ENCODE assay signal across 8 mouse cellular contexts in the genomic region with DNA sequence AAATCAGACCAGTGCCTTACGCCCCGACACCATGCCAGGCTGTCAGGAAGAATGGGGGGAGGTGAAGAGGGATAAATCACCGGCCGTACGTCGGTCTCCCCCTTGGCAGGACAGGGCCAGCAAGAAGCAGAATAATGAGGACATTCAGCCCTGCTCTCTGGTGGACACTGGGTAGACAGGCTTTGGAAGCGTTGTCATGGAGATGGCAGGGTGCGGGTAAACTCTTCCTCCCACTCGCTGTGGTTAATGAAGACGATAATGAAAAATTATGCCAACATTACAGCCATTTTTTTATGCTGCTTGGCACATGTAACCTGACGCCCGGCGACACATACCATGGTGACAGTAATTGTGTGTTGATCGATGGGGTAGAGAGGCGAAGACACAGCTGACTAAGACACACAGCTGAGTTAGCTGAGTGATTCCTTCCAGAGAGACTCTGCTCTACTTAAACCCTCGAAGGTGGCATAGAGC.
DNase-seq lines count a peak whose midpoint lies in the region; ATAC-seq lines count a peak whose summit lies in the region.

No protein-coding gene starts in this region.

- H3K4me3 ChIP-seq in hindbrain, embryonic 12.5 days, result no peak overlapping the region
- H3K4me3 ChIP-seq in limb, embryonic 12.5 days (replicated peaks), result no peak overlapping the region
- H3K4me3 ChIP-seq in neural tube, embryonic 13.5 days, result no peak overlapping the region

- no peaks in the 10 kb centered on the region for H3K9me3 ChIP-seq in hindbrain, embryonic 12.5 days (replicated peaks)
- no peaks in the 10 kb centered on the region for H3K9me3 ChIP-seq in limb, embryonic 12.5 days
- H3K9me3 ChIP-seq in neural tube, embryonic 13.5 days, result no peaks in the 10 kb centered on the region

- H3K4me2 ChIP-seq in hindbrain, embryonic 12.5 days (replicated peaks), result peak overlapping the region; percentile 43
- H3K4me2 ChIP-seq in limb, embryonic 12.5 days, result peak overlapping the region; percentile 15; the same call in 1 of the 2 replicates
- H3K4me2 ChIP-seq in neural tube, embryonic 13.5 days, result peak overlapping the region; percentile 46

- H3K27me3 ChIP-seq in hindbrain, embryonic 12.5 days, result peaks cover 75% of the 10 kb centered on the region
- 0 out of 2 replicates have a peak, but pooled peaks cover 3% of the 10 kb centered on the region for H3K27me3 ChIP-seq in limb, embryonic 12.5 days
- peaks cover 86% of the 10 kb centered on the region for H3K27me3 ChIP-seq in neural tube, embryonic 13.5 days

- peak; percentile 5 for DNase-seq in heart, postnatal 4 days
- no peak for DNase-seq in heart, adult 18-20 months
- DNase-seq in embryo, embryonic 10 days (ENCODE audit: low spot score), result peak; percentile 83
- no peak for DNase-seq in spleen, postnatal 14 days (ENCODE audit: low spot score in 2 of 2)

- H3K4me1 ChIP-seq in hindbrain, embryonic 12.5 days, result peaks cover 21% of the 10 kb centered on the region
- peaks cover 6% of the 10 kb centered on the region; the same call in 1 of the 2 replicates for H3K4me1 ChIP-seq in limb, embryonic 12.5 days (replicated peaks)
- peaks cover 23% of the 10 kb centered on the region for H3K4me1 ChIP-seq in neural tube, embryonic 13.5 days (replicated peaks)

- H3K36me3 ChIP-seq in hindbrain, embryonic 12.5 days, result no peaks in the 10 kb centered on the region
- no peaks in the 10 kb centered on the region for H3K36me3 ChIP-seq in limb, embryonic 12.5 days
- H3K36me3 ChIP-seq in neural tube, embryonic 13.5 days, result no peaks in the 10 kb centered on the region

- ATAC-seq in hindbrain, embryonic 12.5 days (ENCODE audit: low FRiP score), result peak; percentile 96
- ATAC-seq in limb, embryonic 12.5 days (ENCODE audit: insufficient number of reproducible peaks, insufficient read depth, low FRiP score, low TSS enrichment, low read depth), result no peak; the same call in 1 of the 2 replicates
- peak; percentile 96 for ATAC-seq in neural tube, embryonic 13.5 days (ENCODE audit: low read depth)
- no peak for ATAC-seq in erythroid progenitor cell, adult 5-6 weeks (replicated peaks; ENCODE audit: low FRiP score, poor library complexity, severe bottlenecking)

- H3K27ac ChIP-seq in hindbrain, embryonic 12.5 days, result peak overlapping the region; percentile 76
- H3K27ac ChIP-seq in limb, embryonic 12.5 days, result no peak overlapping the region
- peak overlapping the region; percentile 80 for H3K27ac ChIP-seq in neural tube, embryonic 13.5 days (replicated peaks)

- 11% methylated on average over 16 of the region's 16 CpGs for WGBS in hindbrain, embryonic 12.5 days
- WGBS in limb, embryonic 12.5 days, result 27% methylated on average over 16 of the region's 16 CpGs
- 9% methylated on average over 16 of the region's 16 CpGs for WGBS in neural tube, embryonic 13.5 days

- no peak overlapping the region for H3K9ac ChIP-seq in hindbrain, embryonic 12.5 days
- H3K9ac ChIP-seq in limb, embryonic 12.5 days (replicated peaks), result no peak overlapping the region
- H3K9ac ChIP-seq in neural tube, embryonic 13.5 days, result peak overlapping the region; percentile 22; the same call in 1 of the 2 replicates

Comparison
In these comparisons a context has a peak if more than half of its experiments do, and no peak if none do; other contexts are left out.
1. DNase-seq: peak in heart, postnatal 4 days (single experiment) and embryo, embryonic 10 days (single experiment); none in heart, adult 18-20 months (0 of 2) and spleen, postnatal 14 days (0 of 2).
2. ATAC-seq: peak in hindbrain, embryonic 12.5 days (single experiment) and neural tube, embryonic 13.5 days (single experiment); none in limb, embryonic 12.5 days (single experiment) and erythroid progenitor cell, adult 5-6 weeks (single experiment).
3. Peak in every context shown above with its lines, with median percentiles within 50 percentile points of each other: H3K4me2 ChIP-seq.